Mouse (Mus musculus): ENCODE results near the gene Pspn. TPM values are rescaled to one million over a fixed set of nuclear protein-coding genes. Genes with fewer than 3 reads are reported as not detected.

The Pspn gene
- polyA plus RNA-seq, 1 experiment from 2014 or later, result not detected

DNA sequence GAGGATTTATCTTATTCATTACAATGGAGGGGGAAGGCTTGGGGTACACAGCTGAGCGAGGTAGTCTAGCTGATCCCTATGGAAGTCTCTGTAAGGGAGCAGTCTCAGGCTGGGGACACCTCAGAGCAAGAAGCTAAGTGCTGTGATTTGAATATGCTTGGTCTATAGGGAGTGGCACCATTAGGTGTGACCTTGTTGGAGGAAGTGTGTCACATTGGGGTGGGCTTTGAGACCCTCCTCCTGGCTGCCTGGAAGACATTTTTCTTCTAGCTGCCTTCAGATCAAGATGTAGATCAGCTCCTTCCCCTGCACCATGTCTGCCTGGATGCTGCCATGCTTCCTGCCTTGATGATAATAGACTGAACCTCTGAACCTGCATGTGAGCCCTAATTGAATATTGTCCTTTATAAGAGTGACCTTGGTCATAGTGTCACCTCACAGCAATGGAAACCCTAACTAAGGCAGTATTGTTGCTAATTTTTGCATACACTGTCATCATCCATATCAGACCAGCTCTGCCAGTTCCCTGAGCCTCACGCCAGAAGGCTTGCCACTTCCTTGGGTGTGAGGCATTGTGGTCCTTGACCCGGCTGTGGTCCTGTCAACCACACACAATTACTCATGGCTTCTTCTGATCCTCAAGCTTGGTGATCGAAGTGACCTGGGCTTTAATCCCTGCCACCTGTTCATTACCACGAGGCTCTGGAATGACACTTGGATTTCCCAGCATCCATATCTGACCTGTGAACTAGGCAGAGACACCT lies 37.0 kb downstream of the Pspn start:
- Histone ChIP-seq H3K36me3 (ENCODE audit: inconsistent target) (no peaks in the 10 kb centered on the region), H3K79me2 (ENCODE audit: inconsistent target) (no peaks in the 10 kb centered on the region), H3K4me3 (ENCODE audit: inconsistent target) (no peak overlapping the region), H3K27ac (no peak overlapping the region)
- WGBS (ENCODE audit: missing documents), result 75% methylated on average over 5 of the region's 5 CpGs

DNA sequence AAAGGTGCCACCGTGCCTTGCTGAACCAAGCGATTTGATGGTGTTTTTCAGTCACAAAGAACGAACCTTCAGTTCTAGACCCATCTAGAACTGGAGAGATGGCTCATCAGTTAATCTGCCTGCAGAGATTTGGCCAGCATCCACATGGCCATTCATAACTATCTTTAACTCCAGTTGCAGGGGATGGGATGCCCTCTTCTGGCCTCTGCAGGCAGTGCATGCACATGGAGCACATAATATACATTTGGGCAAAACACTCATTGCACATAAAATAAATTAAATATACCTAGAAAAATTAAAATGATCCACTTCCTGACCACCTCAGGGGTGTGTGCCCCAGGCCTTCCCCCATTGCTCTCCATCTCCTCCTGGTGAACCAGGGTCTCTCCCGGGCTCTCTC lies 37.9 kb downstream of the Pspn start:
- WGBS (ENCODE audit: missing documents), result 94% methylated on average over 4 of the region's 4 CpGs
- no peaks in the 10 kb centered on the region for H3K79me2 ChIP-seq (ENCODE audit: inconsistent target)
- no peak overlapping the region for H3K27ac ChIP-seq
- no peak overlapping the region for H3K4me3 ChIP-seq (ENCODE audit: inconsistent target)
- H3K36me3 ChIP-seq (ENCODE audit: inconsistent target), result no peaks in the 10 kb centered on the region

DNA sequence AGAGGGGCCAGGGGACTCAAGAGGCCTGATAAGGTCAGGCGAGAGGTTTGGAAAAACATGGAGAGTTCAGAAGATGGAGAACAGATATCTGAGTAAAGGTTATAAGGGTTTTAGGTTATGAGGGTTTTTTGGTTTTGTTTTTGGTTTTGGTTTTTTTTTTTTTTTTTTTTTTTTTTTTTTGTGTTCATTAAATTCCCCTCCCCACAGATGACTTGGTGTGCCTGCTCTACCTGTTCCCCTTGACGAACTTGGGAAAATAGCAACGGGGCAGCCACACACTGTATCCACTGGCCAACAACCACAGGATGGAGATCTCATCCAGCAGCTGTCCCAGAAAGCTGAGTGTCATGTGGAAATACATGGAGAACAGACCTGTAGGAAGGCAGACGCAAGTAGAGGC lies 41.2 kb downstream of the Pspn start:
- Histone ChIP-seq H3K27ac (no peak overlapping the region), H3K79me2 (ENCODE audit: inconsistent target) (no peaks in the 10 kb centered on the region), H3K4me3 (ENCODE audit: inconsistent target) (no peak overlapping the region), H3K36me3 (ENCODE audit: inconsistent target) (no peaks in the 10 kb centered on the region)
- 86% methylated on average over 4 of the region's 4 CpGs for WGBS (ENCODE audit: missing documents)

DNA sequence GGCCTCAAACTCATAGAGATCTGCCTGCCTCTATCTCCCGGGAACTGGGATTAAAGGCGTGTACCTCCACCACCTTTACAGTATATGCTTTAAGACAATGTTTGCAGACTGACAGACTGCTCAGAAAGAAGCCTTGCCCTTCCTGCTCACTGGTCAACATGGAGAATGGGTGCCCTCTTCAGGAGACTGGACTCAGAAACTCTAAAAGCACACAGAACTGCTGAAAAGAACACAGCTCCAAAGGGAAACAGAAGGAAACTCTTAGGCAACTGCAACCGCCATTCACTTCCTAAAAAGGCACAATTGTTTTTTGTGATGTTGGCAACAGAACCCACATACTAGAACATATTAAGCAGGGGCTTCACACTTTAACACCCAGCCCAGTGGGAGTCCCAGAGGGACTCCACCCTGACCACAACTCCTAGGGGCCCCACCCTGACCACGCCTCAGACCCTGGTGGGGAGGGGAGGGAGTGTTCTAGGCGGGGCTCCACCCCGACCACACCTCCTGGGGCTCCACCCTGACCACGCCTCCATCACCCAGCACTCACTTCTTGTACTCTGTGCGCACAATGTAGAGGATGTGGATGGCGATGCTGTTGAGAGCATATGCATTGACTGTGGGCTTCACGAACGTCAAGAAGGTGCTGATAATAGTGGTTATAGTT lies 41.9 kb downstream of the Pspn start:
- 6% methylated on average over 11 of the region's 11 CpGs for WGBS (ENCODE audit: missing documents)
- Histone ChIP-seq H3K27ac (peak overlapping the region; percentile 31), H3K36me3 (ENCODE audit: inconsistent target) (no peaks in the 10 kb centered on the region), H3K79me2 (ENCODE audit: inconsistent target) (no peaks in the 10 kb centered on the region), H3K4me3 (ENCODE audit: inconsistent target) (no peak overlapping the region)

DNA sequence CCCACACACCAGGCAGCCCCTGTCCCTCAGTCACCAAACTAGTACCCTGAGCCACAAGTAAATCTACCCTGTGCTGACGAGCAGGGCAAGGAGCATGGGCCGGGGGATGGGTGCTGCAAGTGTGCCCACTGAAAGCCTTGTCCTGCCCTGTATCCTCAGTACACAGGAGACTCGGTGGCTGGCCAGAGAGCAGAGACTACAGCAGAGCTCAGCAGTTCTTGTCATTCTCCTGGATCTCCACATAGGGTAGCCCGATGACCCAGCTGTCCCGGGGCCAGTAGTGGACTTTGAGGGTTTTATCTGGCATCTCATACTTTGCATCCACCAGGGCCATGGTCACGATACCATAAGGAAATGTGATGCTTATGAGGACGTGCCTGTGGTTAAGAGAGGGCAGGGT lies 44.9 kb downstream of the Pspn start:
- no peak overlapping the region for H3K4me3 ChIP-seq (ENCODE audit: inconsistent target)
- WGBS (ENCODE audit: missing documents), result 89% methylated on average over 6 of the region's 7 CpGs
- H3K36me3 ChIP-seq (ENCODE audit: inconsistent target), result no peaks in the 10 kb centered on the region
- H3K27ac ChIP-seq, result no peak overlapping the region
- H3K79me2 ChIP-seq (ENCODE audit: inconsistent target), result no peaks in the 10 kb centered on the region

DNA sequence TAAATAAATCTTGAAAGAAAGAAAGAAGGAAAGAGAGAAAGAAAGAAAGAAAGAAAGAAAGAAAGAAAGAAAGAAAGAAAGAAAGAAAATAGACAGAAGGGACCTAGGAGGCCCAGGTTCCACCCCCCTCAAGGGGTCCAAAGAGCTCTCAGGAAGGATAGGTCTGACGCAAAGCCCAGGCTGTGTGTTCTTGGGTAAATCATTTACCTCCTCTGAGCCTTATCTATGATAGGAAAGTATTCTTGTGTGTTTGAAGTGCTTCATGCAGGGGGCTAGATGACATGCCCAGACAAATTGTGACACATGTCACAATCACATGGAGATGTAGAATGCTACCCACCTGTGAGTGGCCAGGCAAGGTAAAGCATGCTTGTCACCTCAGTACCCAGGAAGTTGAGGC lies 47.2 kb downstream of the Pspn start:
- Histone ChIP-seq H3K79me2 (ENCODE audit: inconsistent target) (no peaks in the 10 kb centered on the region), H3K27ac (no peak overlapping the region), H3K36me3 (ENCODE audit: inconsistent target) (no peaks in the 10 kb centered on the region), H3K4me3 (ENCODE audit: inconsistent target) (no peak overlapping the region)
- WGBS (ENCODE audit: missing documents), result 100% methylated on average over 1 of the region's 1 CpGs

DNA sequence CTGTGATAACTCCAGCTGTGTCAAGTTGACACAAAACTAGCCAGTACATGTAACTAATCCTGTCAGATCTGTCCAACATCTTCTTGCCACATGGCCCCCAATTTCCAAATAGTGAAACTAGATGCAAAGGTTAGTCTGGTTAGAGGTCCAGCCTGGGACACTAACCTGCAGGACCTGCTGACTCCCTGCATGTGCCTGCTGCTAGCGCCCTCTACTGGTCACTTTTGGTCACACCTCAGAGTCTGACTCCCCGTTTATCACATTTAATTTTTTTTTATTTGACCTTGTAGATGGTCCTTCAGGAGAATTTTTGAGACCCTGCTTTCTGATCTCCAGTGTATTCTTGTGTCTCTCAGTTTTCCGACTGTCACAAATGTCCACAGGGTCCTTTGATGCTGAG lies 48.9 kb downstream of the Pspn start:
- H3K79me2 ChIP-seq (ENCODE audit: inconsistent target), result no peaks in the 10 kb centered on the region
- WGBS (ENCODE audit: missing documents), result 44% methylated on average over 3 of the region's 3 CpGs
- H3K27ac ChIP-seq, result no peak overlapping the region

More for the DNA sequence above, 48.9 kb downstream of the Pspn start:
- Histone ChIP-seq H3K36me3 (ENCODE audit: inconsistent target) (no peaks in the 10 kb centered on the region), H3K4me3 (ENCODE audit: inconsistent target) (no peak overlapping the region)

Other genes starting within 250 kb of the Pspn start
- not detected in 3 replicates for gene Nrtn, start 242.5 kb downstream of the Pspn start, polyA plus RNA-seq (2018)
- 9.0 to 14.0 TPM (median 11.4 TPM) in 3 replicates for gene Dus3l, start 235.3 kb downstream of the Pspn start, polyA plus RNA-seq (2018)
- not detected in 3 replicates for gene Prr22, start 229.8 kb downstream of the Pspn start, polyA plus RNA-seq (2018)
- 0.11 TPM in 2 of 3 replicates, not detected in the other for gene Rfx2, start 169.0 kb downstream of the Pspn start, polyA plus RNA-seq (2018)
- not detected in 3 replicates for gene Acsbg2, start 125.6 kb downstream of the Pspn start, polyA plus RNA-seq (2018)
- gene 1700061G19Rik, start 124.5 kb downstream of the Pspn start, polyA plus RNA-seq (2018), result 0.07 TPM in 1 of 3 replicates, not detected in the others
- gene Mllt1, start 64.6 kb downstream of the Pspn start, polyA plus RNA-seq (2018), result 12.6 to 16.0 TPM (median 13.0 TPM) in 3 replicates
- not detected in 3 replicates for gene Acer1, start 17.9 kb downstream of the Pspn start, polyA plus RNA-seq (2018)
- gene Clpp, start 9.7 kb downstream of the Pspn start, polyA plus RNA-seq (2018), result 20.0 to 37.4 TPM (median 21.4 TPM) in 3 replicates
- gene Alkbh7, start 2.7 kb downstream of the Pspn start, polyA plus RNA-seq (2018), result 3.6 to 20.7 TPM (median 11.8 TPM) in 3 replicates
- gene Gtf2f1, start 11.3 kb upstream of the Pspn start, polyA plus RNA-seq (2018), result 63.3 to 154 TPM (median 75.9 TPM) in 3 replicates
- not detected in 3 replicates for gene Gm17949, start 11.5 kb upstream of the Pspn start, polyA plus RNA-seq (2018)
- gene Khsrp, start 31.5 kb upstream of the Pspn start, polyA plus RNA-seq (2018), result 33.8 to 48.2 TPM (median 45.0 TPM) in 3 replicates
- gene Slc25a41, start 41.6 kb upstream of the Pspn start, polyA plus RNA-seq (2018), result not detected in 3 replicates
- gene Crb3, start 59.1 kb upstream of the Pspn start, polyA plus RNA-seq (2018), result not detected in 3 replicates
- 4.0 to 8.6 TPM (median 6.8 TPM) in 3 replicates for gene Slc25a23, start 59.8 kb upstream of the Pspn start, polyA plus RNA-seq (2018)
- gene Dennd1c, start 78.5 kb upstream of the Pspn start, polyA plus RNA-seq (2018), result 14.1 to 26.5 TPM (median 15.7 TPM) in 3 replicates
- gene Tubb4a, start 87.8 kb upstream of the Pspn start, polyA plus RNA-seq (2018), result 0.15 to 0.36 TPM (median 0.27 TPM) in 3 replicates
- 2.6 to 9.9 TPM (median 7.6 TPM) in 3 replicates for gene Tnfsf9, start 105.3 kb upstream of the Pspn start, polyA plus RNA-seq (2018)
- not detected in 3 replicates for gene Cd70, start 149.8 kb upstream of the Pspn start, polyA plus RNA-seq (2018)
- gene Tnfsf14, start 194.2 kb upstream of the Pspn start, polyA plus RNA-seq (2018), result 1.7 to 2.2 TPM (median 2.2 TPM) in 3 replicates
- gene C3, start 228.1 kb upstream of the Pspn start, polyA plus RNA-seq (2018), result 15.9 to 57.7 TPM (median 40.8 TPM) in 3 replicates
- gene Gpr108, start 248.4 kb upstream of the Pspn start, polyA plus RNA-seq (2018), result 44.3 to 68.7 TPM (median 50.3 TPM) in 3 replicates
- 16.5 to 20.2 TPM (median 17.0 TPM) in 3 replicates for gene Trip10, start 249.4 kb upstream of the Pspn start, polyA plus RNA-seq (2018)

Measured in macrophage (primary cell).